Mouse (Mus musculus) right cerebral cortex, adult 18-20 months (tissue): ENCODE data around the gene Bicral.

Source experiments
- DNase-seq: peaks from one replicate; pipeline ENCODE4 v3.0.0; 2022; ENCODE audit warnings: mixed read lengths

Bicral gene

GRCm38 (mm10) chr17:46840304-46841010, 17.8 kb downstream of the Bicral start:
- no peak for DNase-seq

- no peak for DNase-seq
Measured at GRCm38 (mm10) chr17:46838396-46838920, 19.8 kb downstream of the Bicral start.

GRCm38 (mm10) chr17:46837897-46838296, 20.4 kb downstream of the Bicral start:
- DNase-seq: no peak

GRCm38 (mm10) chr17:46835093-46835715, 23.1 kb downstream of the Bicral start:
- no peak for DNase-seq

GRCm38 (mm10) chr17:46832981-46833305, 25.3 kb downstream of the Bicral start:
- DNase-seq: no peak

- DNase-seq: no peak
Measured at GRCm38 (mm10) chr17:46832101-46832980, 25.9 kb downstream of the Bicral start.

GRCm38 (mm10) chr17:46829856-46830535, 28.3 kb downstream of the Bicral start:
- no peak for DNase-seq

- no peak for DNase-seq
Measured at GRCm38 (mm10) chr17:46828935-46829334, 29.3 kb downstream of the Bicral start.

- no peak for DNase-seq
Measured at GRCm38 (mm10) chr17:46823091-46823490, 35.2 kb downstream of the Bicral start.

- no peak for DNase-seq
Measured at GRCm38 (mm10) chr17:46820628-46821027, 37.7 kb downstream of the Bicral start.

- no peak for DNase-seq
Measured at GRCm38 (mm10) chr17:46817734-46818158, 40.5 kb downstream of the Bicral start.

- DNase-seq: no peak
Measured at GRCm38 (mm10) chr17:46816306-46816705, 42.0 kb downstream of the Bicral start.

GRCm38 (mm10) chr17:46814497-46814896, 43.8 kb downstream of the Bicral start:
- no peak for DNase-seq

- no peak for DNase-seq
Measured at GRCm38 (mm10) chr17:46813637-46814036, 44.6 kb downstream of the Bicral start.

- no peak for DNase-seq
Measured at GRCm38 (mm10) chr17:46812442-46812841, 45.8 kb downstream of the Bicral start.

- DNase-seq: no peak
Measured at GRCm38 (mm10) chr17:46810672-46811071, 47.6 kb downstream of the Bicral start.

- DNase-seq: no peak
Measured at GRCm38 (mm10) chr17:46809131-46809830, 49.0 kb downstream of the Bicral start.

GRCm38 (mm10) chr17:46808376-46808775, 49.9 kb downstream of the Bicral start:
- no peak for DNase-seq

GRCm38 (mm10) chr17:46801761-46802160, 56.5 kb downstream of the Bicral start:
- DNase-seq: no peak

GRCm38 (mm10) chr17:46799680-46800079, 58.6 kb downstream of the Bicral start:
- no peak for DNase-seq

GRCm38 (mm10) chr17:46797386-46797785, 60.9 kb downstream of the Bicral start:
- DNase-seq: no peak

- no peak for DNase-seq
Measured at GRCm38 (mm10) chr17:46796743-46797142, 61.5 kb downstream of the Bicral start.
